ENCODE assay signal across 18 mouse cellular contexts in genomic region chr3:103640226-103640803, GRCm38 (mm10). TPM values are rescaled to one million over a fixed set of nuclear protein-coding genes. Genes with fewer than 3 reads are reported as not detected.
A peak's percentile ranks its signal among the peaks of the same experiment; 100 is the strongest.
DNase-seq lines count a peak whose midpoint lies in the region; ATAC-seq and TF ChIP-seq lines count a peak whose summit lies in the region.
"Had no signal": no experiment of that assay in that cellular context is flagged by ENCODE, and none has a peak within 500 bp of the region (broad histone marks: within the 10 kb centered on the region; RNA-seq: fewer than 3 reads in every experiment).

No protein-coding gene starts in this region.

- no peaks in the 10 kb centered on the region for H3K9me3 ChIP-seq in forebrain, embryonic 10.5 days
- H3K9me3 ChIP-seq in forebrain, embryonic 14.5 days (replicated peaks; ENCODE audit: control insufficient read depth, low read length), result no peaks in the 10 kb centered on the region
- no peaks in the 10 kb centered on the region for H3K9me3 ChIP-seq in neural tube, embryonic 15.5 days (replicated peaks)
- H3K9me3 ChIP-seq in midbrain, postnatal 0 days (ENCODE audit: low read length), result no peaks in the 10 kb centered on the region
- H3K9me3 ChIP-seq: megakaryocyte, embryonic 14.5 days had no signal

- no peaks in the 10 kb centered on the region for H3K36me3 ChIP-seq in forebrain, embryonic 10.5 days (replicated peaks)
- H3K36me3 ChIP-seq in forebrain, embryonic 14.5 days (ENCODE audit: control insufficient read depth, insufficient read depth, low read length), result no peaks in the 10 kb centered on the region
- no peaks in the 10 kb centered on the region for H3K36me3 ChIP-seq in neural tube, embryonic 15.5 days
- no peaks in the 10 kb centered on the region for H3K36me3 ChIP-seq in midbrain, postnatal 0 days (ENCODE audit: insufficient read depth, low read length)

- no peak overlapping the region for H3K4me2 ChIP-seq in forebrain, embryonic 14.5 days (ENCODE audit: low read length)
- no peak overlapping the region for H3K4me2 ChIP-seq in neural tube, embryonic 15.5 days
- no peak overlapping the region for H3K4me2 ChIP-seq in midbrain, postnatal 0 days (ENCODE audit: low read depth, low read length, poor library complexity, severe bottlenecking)

- no peak for DNase-seq in forebrain, embryonic 10.5 days (ENCODE audit: extremely low spot score, low spot score)
- DNase-seq in forebrain, embryonic 14.5 days (ENCODE audit: low spot score), result no peak
- DNase-seq in neural tube, embryonic 10.5 days (ENCODE audit: extremely low spot score, low spot score), result peak; percentile 37
- DNase-seq in embryo, embryonic 10.5 days (ENCODE audit: low spot score), result peak; percentile 73
- DNase-seq in retina, embryonic 14.5 days (ENCODE audit: low spot score), result peak; percentile 68
- DNase-seq in left cerebral cortex, adult 8-10 months (ENCODE audit: low spot score in 2 of 2), result no peak
- no peak for DNase-seq in midbrain, postnatal 0 days (ENCODE audit: low spot score)
- DNase-seq: gastrocnemius, adult 2 months; heart, adult 18-20 months; lung, postnatal 14 days; right cerebral cortex, postnatal 14 days; thymus, postnatal 14 days had no signal

- no peak for TF ChIP-seq CTCF in midbrain, postnatal 0 days (IDR thresholded peaks at IDR 0.05)

- no peak overlapping the region for H3K4me3 ChIP-seq in forebrain, embryonic 10.5 days
- H3K4me3 ChIP-seq in forebrain, embryonic 14.5 days (ENCODE audit: low read depth, low read length), result no peak overlapping the region
- H3K4me3 ChIP-seq in neural tube, embryonic 15.5 days (replicated peaks), result no peak overlapping the region
- H3K4me3 ChIP-seq in midbrain, postnatal 0 days (ENCODE audit: low read depth, low read length), result no peak overlapping the region
- H3K4me3 ChIP-seq: gastrocnemius, adult 2 months; megakaryocyte, embryonic 14.5 days had no signal

- H3K9ac ChIP-seq in forebrain, embryonic 14.5 days (ENCODE audit: low read length), result no peak overlapping the region
- H3K9ac ChIP-seq in neural tube, embryonic 15.5 days (replicated peaks), result no peak overlapping the region
- no peak overlapping the region for H3K9ac ChIP-seq in midbrain, postnatal 0 days (replicated peaks; ENCODE audit: low read length, poor library complexity, severe bottlenecking)

- ATAC-seq in forebrain, embryonic 14.5 days, result no peak
- ATAC-seq in neural tube, embryonic 15.5 days (ENCODE audit: low FRiP score), result no peak
- ATAC-seq in midbrain, postnatal 0 days (ENCODE audit: low FRiP score), result no peak
- ATAC-seq: intestine, embryonic 16.5 days had no signal

- H3K4me1 ChIP-seq in forebrain, embryonic 10.5 days, result peaks cover 27% of the 10 kb centered on the region
- H3K4me1 ChIP-seq in forebrain, embryonic 14.5 days (ENCODE audit: control insufficient read depth, insufficient read depth, low read length), result no peaks in the 10 kb centered on the region
- no peaks in the 10 kb centered on the region for H3K4me1 ChIP-seq in neural tube, embryonic 15.5 days
- H3K4me1 ChIP-seq in midbrain, postnatal 0 days (ENCODE audit: insufficient read depth, low read length), result no peaks in the 10 kb centered on the region
- H3K4me1 ChIP-seq: megakaryocyte, embryonic 14.5 days had no signal

- H3K27me3 ChIP-seq in forebrain, embryonic 10.5 days (ENCODE audit: poor library complexity, severe bottlenecking), result 0 out of 2 replicates have a peak, but pooled peaks cover 5% of the 10 kb centered on the region
- no peaks in the 10 kb centered on the region for H3K27me3 ChIP-seq in forebrain, embryonic 14.5 days (replicated peaks; ENCODE audit: control insufficient read depth, insufficient read depth, low read length)
- H3K27me3 ChIP-seq in neural tube, embryonic 15.5 days (replicated peaks), result no peaks in the 10 kb centered on the region
- no peaks in the 10 kb centered on the region for H3K27me3 ChIP-seq in midbrain, postnatal 0 days (ENCODE audit: insufficient read depth, low read length)

- 0 out of 2 replicates have a peak overlapping the region, but pooled peaks have one; percentile 30 for H3K27ac ChIP-seq in forebrain, embryonic 10.5 days
- no peak overlapping the region for H3K27ac ChIP-seq in forebrain, embryonic 14.5 days (ENCODE audit: low read depth, low read length)
- no peak overlapping the region for H3K27ac ChIP-seq in neural tube, embryonic 15.5 days (replicated peaks)
- no peak overlapping the region for H3K27ac ChIP-seq in midbrain, postnatal 0 days (ENCODE audit: low read depth, low read length)
- H3K27ac ChIP-seq: gastrocnemius, adult 2 months; kidney, postnatal 0 days had no signal

- WGBS in forebrain, embryonic 10.5 days, result 29% methylated on average over 8 of the region's 8 CpGs
- WGBS in forebrain, embryonic 14.5 days, result 51% methylated on average over 8 of the region's 8 CpGs
- 24% methylated on average over 8 of the region's 8 CpGs for WGBS in neural tube, embryonic 15.5 days
- WGBS in midbrain, postnatal 0 days, result 34% methylated on average over 8 of the region's 8 CpGs

RNA-seq across cellular contexts. Expression of gene Atg4a-ps, which starts 5.6 kb away (rescaled TPM):
- polyA plus RNA-seq in forebrain, embryonic 10.5 days (2016; fragmentation: Nextera tagmentation; extraction: Ambion mirVana), result 0.09 and 0.20 TPM in 2 replicates
- polyA plus RNA-seq in forebrain, embryonic 14.5 days (2014; fragmentation: Nextera tagmentation; extraction: Ambion mirVana), result 0.11 and 0.25 TPM in 2 replicates
- 0.14 and 0.17 TPM in 2 replicates for polyA plus RNA-seq in neural tube, embryonic 15.5 days (2015; fragmentation: Nextera tagmentation; extraction: Ambion mirVana)
- total RNA-seq in left cerebral cortex, adult 8-10 months (2022), result 1 to 10 TPM in 1 of 4 experiments, under 1 TPM in 1, not detected in 2; 0.98 to 1.1 TPM
- total RNA-seq in midbrain, postnatal 0 days (2014; rRNA removed), result not detected in 2 replicates
- 0.22 TPM in 1 of 2 replicates, not detected in the other for polyA plus RNA-seq in midbrain, postnatal 0 days (2015; fragmentation: Nextera tagmentation; extraction: Ambion mirVana)
- polyA plus RNA-seq: heart, embryonic 14.5 days; spleen, adult 2 months had no signal

Comparison
In these comparisons a context has a peak if more than half of its experiments do, and no peak if none do; other contexts are left out.
1. DNase-seq: peak in neural tube, embryonic 10.5 days (single experiment), embryo, embryonic 10.5 days (single experiment) and retina, embryonic 14.5 days (single experiment); none in forebrain, embryonic 10.5 days (single experiment), forebrain, embryonic 14.5 days (single experiment), left cerebral cortex, adult 8-10 months (0 of 2) and midbrain, postnatal 0 days (single experiment).